Mouse (Mus musculus) myocyte (in vitro differentiated cells): ENCODE data around the gene Chmp4b. TPM values are rescaled to one million over a fixed set of nuclear protein-coding genes. Genes with fewer than 3 reads are reported as not detected.

Experiments
- H3K27me3 ChIP-seq: one replicate; pipeline ENCODE4 v1.6.1; 2011; ENCODE audit not compliant: control insufficient read depth, insufficient read depth, insufficient read length
- H3K36me3 ChIP-seq: one replicate; pipeline ENCODE4 v1.6.1; 2011; ENCODE audit not compliant: control insufficient read depth, insufficient read depth
- H3K4me2 ChIP-seq: one replicate; pipeline ENCODE4 v1.6.1; 2011; ENCODE audit warnings: low read depth, control low read depth
- H3K4me3 ChIP-seq: one replicate; pipeline ENCODE4 v1.5.1; 2011; ENCODE audit warnings: mild to moderate bottlenecking, control low read depth, moderate library complexity
- H3K79me2 ChIP-seq: one replicate; pipeline ENCODE4 v1.6.1; 2011; ENCODE audit not compliant: control insufficient read depth, insufficient read depth
- H3ac ChIP-seq: one replicate; pipeline ENCODE4 v1.6.1; 2011; ENCODE audit not compliant: control insufficient read depth, insufficient read length
- CEBPB ChIP-seq: IDR thresholded peaks from 2 replicates; pipeline ENCODE4 v1.6.1; 2011; ENCODE audit warnings: mild to moderate bottlenecking, moderate library complexity; ENCODE audit not compliant: poor library complexity, insufficient read depth, severe bottlenecking
- E2F4 ChIP-seq: IDR thresholded peaks from one replicate; pipeline ENCODE4 v1.6.1; 2011; ENCODE audit warnings: mild to moderate bottlenecking, control low read depth, moderate library complexity; ENCODE audit not compliant: insufficient read depth
- MAX ChIP-seq: IDR thresholded peaks from one replicate; pipeline ENCODE4 v1.6.1; 2011; ENCODE audit warnings: low read depth, mild to moderate bottlenecking, control low read depth
- MYOD1 ChIP-seq, 3 experiments: IDR thresholded peaks; one replicate each; pipeline ENCODE4 v1.6.1; 2011; ENCODE audit warnings: control low read depth in 2 of 3, low read depth in 2 of 3, mild to moderate bottlenecking in 2 of 3, moderate library complexity in 1 of 3; ENCODE audit not compliant: insufficient read length in 2 of 3, control insufficient read depth in 1 of 3
- MYOG ChIP-seq, 3 experiments: IDR thresholded peaks; one replicate each; pipeline ENCODE4 v1.6.1; 2011; ENCODE audit warnings: control low read depth in 2 of 3, low read depth in 2 of 3, mild to moderate bottlenecking in 2 of 3; ENCODE audit not compliant: insufficient read length in 2 of 3, control insufficient read depth in 1 of 3, insufficient read depth in 1 of 3
- POLR2A ChIP-seq: IDR thresholded peaks from one replicate; pipeline ENCODE4 v1.6.1; 2011; ENCODE audit warnings: low read depth, mild to moderate bottlenecking, control low read depth, moderate library complexity; ENCODE audit not compliant: insufficient read length
- POLR2AphosphoS2 ChIP-seq: IDR thresholded peaks from one replicate; pipeline ENCODE4 v1.6.1; 2011; ENCODE audit warnings: low read depth, control low read depth; ENCODE audit not compliant: insufficient read length
- REST ChIP-seq: IDR thresholded peaks from one replicate; pipeline ENCODE4 v1.6.1; 2011; ENCODE audit warnings: mild to moderate bottlenecking, control low read depth, moderate library complexity; ENCODE audit not compliant: insufficient read depth, insufficient read length
- SRF ChIP-seq: IDR thresholded peaks from one replicate; pipeline ENCODE4 v1.6.1; 2011; ENCODE audit warnings: low read depth; ENCODE audit not compliant: control insufficient read depth, insufficient read length
- TCF12 ChIP-seq: IDR thresholded peaks from one replicate; pipeline ENCODE4 v1.6.1; 2011; ENCODE audit warnings: mild to moderate bottlenecking, control low read depth; ENCODE audit not compliant: poor library complexity, insufficient read depth, severe bottlenecking
- TCF3 ChIP-seq: IDR thresholded peaks from one replicate; pipeline ENCODE4 v1.6.1; 2011; ENCODE audit warnings: low read depth, control low read depth; ENCODE audit not compliant: insufficient read length
- USF1 ChIP-seq: IDR thresholded peaks from one replicate; pipeline ENCODE4 v1.6.1; 2011; ENCODE audit warnings: low read depth, mild to moderate bottlenecking, control low read depth, moderate library complexity
- polyA plus RNA-seq: library from polyadenylated mRNA; unstranded; fragments of >200 nt; fragmentation: generic; extraction: Trizol; gene quantifications from one replicate; pipeline ENCODE4 v1.2.1, GENCODE M21; 2012; ENCODE audit warnings: missing spikeins

Chmp4b gene
- polyA plus RNA-seq: 172 TPM

DNA sequence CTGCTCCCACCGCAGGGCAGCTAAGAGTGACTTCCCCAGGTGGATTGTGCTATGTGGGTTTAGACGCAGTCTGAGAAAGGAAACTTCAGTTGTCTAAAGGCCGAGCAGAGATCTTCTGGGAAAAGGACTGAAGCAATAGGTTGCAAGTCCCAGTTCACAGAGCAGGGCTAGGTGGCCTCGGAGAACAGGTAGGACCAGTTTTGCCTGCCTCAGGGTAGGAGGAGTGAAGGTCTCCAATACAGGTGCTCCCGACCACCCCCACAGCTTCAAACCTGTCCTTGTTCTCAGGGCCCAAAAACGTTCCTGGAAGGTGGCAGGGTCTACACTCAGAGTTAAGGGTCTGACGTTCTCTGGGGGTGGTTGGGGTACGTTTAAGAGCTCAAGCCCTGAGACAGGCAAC, at the start of gene Chmp4b:
Gene Chmp4b (plus strand): TSS at position 343 of the 400 bp plus-strand sequence.
- no peaks in the 10 kb centered on the region for H3K79me2 ChIP-seq
- no peak for TF ChIP-seq SRF
- H3ac ChIP-seq: no peak within 1 kb of the TSS
- H3K4me3 ChIP-seq: no peak within 1 kb of the TSS
- H3K36me3 ChIP-seq: no peaks in the 10 kb centered on the region
- no peak within 1 kb of the TSS for H3K4me2 ChIP-seq
- H3K27me3 ChIP-seq: no peaks in the 10 kb centered on the region

DNA sequence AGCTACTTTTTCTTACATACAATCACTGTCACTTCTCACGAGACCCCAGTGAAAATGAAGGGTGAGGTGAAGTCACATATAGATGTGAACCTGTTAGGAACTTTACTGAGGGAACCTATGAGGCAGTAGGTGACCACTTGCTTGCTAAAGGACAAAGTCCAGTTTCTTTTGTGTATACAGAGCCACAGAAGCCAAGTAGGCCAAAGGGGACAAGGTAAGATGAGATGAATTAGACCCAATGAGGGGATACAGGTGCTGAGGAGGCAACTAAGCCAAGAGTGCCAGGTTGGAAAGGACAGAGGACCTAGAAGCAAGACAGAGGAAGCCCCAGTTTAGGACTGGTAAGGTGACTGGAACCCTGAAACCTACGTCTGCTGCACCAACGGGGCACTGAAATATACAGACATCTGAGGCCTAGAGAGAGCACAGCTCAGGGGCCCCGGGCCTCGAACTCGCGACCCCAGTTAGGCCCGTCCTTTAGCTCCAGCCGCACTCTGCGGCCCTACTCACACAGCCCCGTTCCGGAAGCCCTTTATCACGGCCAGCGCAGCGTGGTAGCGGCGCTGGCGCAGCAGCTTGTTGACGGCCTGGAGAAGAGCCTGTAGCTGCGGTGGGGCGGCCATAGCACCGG, 48.4 kb upstream of the Chmp4b start:
- H3K27me3 ChIP-seq: no peaks in the 10 kb centered on the region
- no peaks in the 10 kb centered on the region for H3K79me2 ChIP-seq
- peak; percentile 97 for TF ChIP-seq POLR2AphosphoS2
- TF ChIP-seq MYOG (IDR thresholded peaks at IDR 0.05; ENCODE audit: control insufficient read depth in 1 of 3, insufficient read depth in 1 of 3, insufficient read length in 2 of 3, low read depth in 2 of 3): peak in 1 of 3 experiments; percentile 38
- TF ChIP-seq CEBPB: no peak
- no peaks in the 10 kb centered on the region for H3K36me3 ChIP-seq
- peak overlapping the region; percentile 10 for H3ac ChIP-seq
- peak overlapping the region; percentile 94 for H3K4me2 ChIP-seq
- peak overlapping the region; percentile 27 for H3K4me3 ChIP-seq

DNA sequence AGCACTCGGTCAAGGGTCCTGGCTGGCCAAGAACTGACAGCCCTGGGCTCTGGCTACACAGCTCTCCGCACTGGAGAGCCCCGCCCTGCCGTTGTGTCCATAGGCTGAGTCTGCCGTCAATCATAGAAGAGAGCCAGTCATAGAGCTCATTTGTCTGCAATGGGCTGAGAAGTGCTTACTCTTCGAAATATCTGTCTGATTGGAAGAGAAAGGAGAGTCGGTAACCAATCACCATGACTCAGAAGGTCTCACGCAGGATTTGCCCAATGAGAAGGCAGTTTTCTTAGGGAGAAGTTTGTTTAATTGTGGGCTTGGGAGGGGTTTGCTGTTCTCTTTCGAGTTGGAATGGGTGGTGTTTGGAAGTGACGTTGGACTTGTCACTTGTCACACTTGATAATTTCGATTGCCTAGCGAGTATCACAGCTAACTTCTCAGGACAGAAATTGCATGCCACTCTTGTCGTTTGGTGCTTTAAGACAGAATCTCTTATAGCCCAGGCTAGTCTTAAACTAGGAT, 47.8 kb upstream of the Chmp4b start, which contains the start of gene Pxmp4:
Gene Pxmp4 (minus strand): TSS at position 71 of the 516 bp plus-strand sequence.
- peak within 1 kb of the TSS; percentile 27 for H3K4me3 ChIP-seq
- H3K4me2 ChIP-seq: peak within 1 kb of the TSS; percentile 94
- H3ac ChIP-seq: peak within 1 kb of the TSS; percentile 10
- H3K79me2 ChIP-seq: no peaks in the 10 kb centered on the region
- peaks cover 3% of the 10 kb centered on the region for H3K27me3 ChIP-seq
- TF ChIP-seq TCF12 (no peak), MYOG (IDR thresholded peaks at IDR 0.05; ENCODE audit: control insufficient read depth in 1 of 3, insufficient read depth in 1 of 3, insufficient read length in 2 of 3, low read depth in 2 of 3) (no peak), USF1 (peak; percentile 8), POLR2A (peak; percentile 95), POLR2AphosphoS2 (no peak), TCF3 (no peak), SRF (no peak)
- H3K36me3 ChIP-seq: no peaks in the 10 kb centered on the region

DNA sequence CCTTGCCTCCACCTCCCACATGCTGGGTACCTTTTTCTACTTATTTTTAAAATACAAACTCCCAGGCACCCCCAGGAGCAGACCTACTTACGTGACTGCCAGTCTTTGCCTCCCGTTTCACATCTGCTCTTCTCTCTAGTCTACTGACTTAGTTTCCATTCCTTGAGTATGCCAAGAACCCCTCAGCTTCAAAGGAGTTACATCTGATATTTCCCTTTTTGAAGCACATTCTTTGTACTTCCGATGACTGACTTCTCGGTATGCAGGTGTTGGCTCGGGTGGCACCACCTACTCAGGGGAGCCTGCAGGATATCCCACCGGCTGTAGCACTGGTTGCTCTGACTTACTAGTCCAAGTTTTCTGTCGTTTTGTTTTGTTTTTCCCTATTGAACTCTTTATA, 47.3 kb upstream of the Chmp4b start:
- no peaks in the 10 kb centered on the region for H3K79me2 ChIP-seq
- H3ac ChIP-seq: no peak overlapping the region
- TF ChIP-seq CEBPB (no peak), MAX (no peak), TCF3 (no peak), E2F4 (no peak), MYOG (IDR thresholded peaks at IDR 0.05; ENCODE audit: control insufficient read depth in 1 of 3, insufficient read depth in 1 of 3, insufficient read length in 2 of 3, low read depth in 2 of 3) (no peak), REST (no peak), MYOD1 (IDR thresholded peaks at IDR 0.05; ENCODE audit: control insufficient read depth in 1 of 3, insufficient read length in 2 of 3, low read depth in 2 of 3) (no peak), POLR2AphosphoS2 (no peak), POLR2A (no peak), TCF12 (no peak), USF1 (no peak), SRF (no peak)
- peak overlapping the region; percentile 27 for H3K4me3 ChIP-seq
- peaks cover 4% of the 10 kb centered on the region for H3K27me3 ChIP-seq
- H3K4me2 ChIP-seq: peak overlapping the region; percentile 81
- H3K36me3 ChIP-seq: no peaks in the 10 kb centered on the region

DNA sequence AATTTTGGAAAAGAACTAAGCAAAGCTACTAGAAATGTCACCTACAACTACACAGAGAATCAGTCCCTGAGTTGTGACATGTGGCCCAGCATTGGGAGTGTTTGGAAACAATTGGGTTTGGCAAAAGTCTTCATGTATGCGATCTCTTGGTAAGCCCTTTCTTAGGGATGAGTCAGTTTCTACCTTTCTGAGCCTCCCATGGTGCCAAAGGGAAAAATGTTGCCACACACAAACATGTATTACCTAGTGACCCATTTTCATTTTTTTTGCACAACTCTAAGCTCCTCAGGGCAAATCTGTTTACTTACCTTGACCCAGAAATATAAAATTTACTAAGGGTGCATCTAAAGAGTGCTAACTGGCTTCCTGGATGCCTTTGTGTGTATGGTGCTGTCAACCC, 44.5 kb upstream of the Chmp4b start:
- Histone ChIP-seq H3K79me2 (no peaks in the 10 kb centered on the region), H3K36me3 (no peaks in the 10 kb centered on the region), H3ac (no peak overlapping the region), H3K4me2 (no peak overlapping the region), H3K4me3 (no peak overlapping the region), H3K27me3 (peaks cover 4% of the 10 kb centered on the region)
- TF ChIP-seq SRF (no peak), POLR2A (no peak), MAX (no peak), CEBPB (no peak)
